Mouse (Mus musculus) hindbrain, postnatal 0 days (tissue): ENCODE measurements around the gene Syce1. TPM values are rescaled to one million over a fixed set of nuclear protein-coding genes. Genes with fewer than 3 reads are reported as not detected.
A peak's percentile ranks its signal among the peaks of the same experiment; 100 is the strongest.

Source experiments
- ATAC-seq: fragments of 200-750 bp; cut with Nextera tagmentation; 2 replicates; pipeline ENCODE4 v1.8.0; 2017; ENCODE audit warnings: mild to moderate bottlenecking, moderate TSS enrichment, moderate library complexity
- DNase-seq: peaks from one replicate; pipeline ENCODE4 v3.0.0-alpha.2; 2015; ENCODE audit warnings: low spot score
- H3K27ac ChIP-seq: fragments of 300-500 bp; sonication (generic); 2 replicates; pipeline ENCODE4 v1.5.1; 2014; ENCODE audit warnings: mild to moderate bottlenecking
- H3K27me3 ChIP-seq: fragments of 300-500 bp; sonication (generic); 2 replicates; pipeline ENCODE4 v1.6.1; 2014; ENCODE audit warnings: low read length, mixed read lengths; ENCODE audit not compliant: insufficient read depth
- H3K36me3 ChIP-seq: fragments of 300-500 bp; sonication (generic); 2 replicates; pipeline ENCODE4 v1.6.1; 2014; ENCODE audit warnings: low read length, mixed read lengths; ENCODE audit not compliant: insufficient read depth
- H3K4me1 ChIP-seq: fragments of 300-500 bp; sonication (generic); 2 replicates; pipeline ENCODE4 v1.6.1; 2014; ENCODE audit warnings: antibody characterized with exemption, low read length, mixed read lengths; ENCODE audit not compliant: insufficient read depth
- H3K4me2 ChIP-seq: fragments of 300-500 bp; sonication (generic); 2 replicates; pipeline ENCODE4 v1.6.1; 2014; ENCODE audit warnings: low read depth, mild to moderate bottlenecking, low read length, moderate library complexity, mixed read lengths
- H3K4me3 ChIP-seq: fragments of 300-500 bp; sonication (generic); 2 replicates; pipeline ENCODE4 v1.5.1; 2014; ENCODE audit warnings: low read length
- H3K9ac ChIP-seq: fragments of 300-500 bp; sonication (generic); replicated peaks from 2 replicates; pipeline ENCODE4 v1.6.1; 2014; ENCODE audit warnings: mild to moderate bottlenecking, low read length, moderate library complexity, mixed read lengths
- H3K9me3 ChIP-seq: fragments of 300-500 bp; sonication (generic); 2 replicates; pipeline ENCODE4 v1.6.1; 2016; ENCODE audit warnings: low read length, mixed read lengths
- CTCF ChIP-seq: IDR thresholded peaks from 2 replicates; pipeline ENCODE4 v1.5.1; 2016; ENCODE audit warnings: antibody characterized with exemption, control low read depth, low read depth
- WGBS: fragments of 180-500 bp; shearing (Covaris S2); extraction: QIAGEN DNeasy Blood & Tissue Kit; methylation state at CpG from one replicate; pipeline ENCODE4 v1.1.7; 2014; 5-methylcytosine and 5-hydroxymethylcytosine counted together
- polyA plus RNA-seq: library from polyadenylated mRNA; unstranded; fragments of >200 nt; fragmentation: Nextera tagmentation; extraction: Ambion mirVana; gene quantifications from 2 replicates; pipeline ENCODE4 v1.2.1, GENCODE M21; 2015
- total RNA-seq: library from RNA; depleted of rRNA; stranded (reverse); fragments of >200 nt; gene quantifications from 2 replicates; pipeline ENCODE4 v1.2.3, GENCODE M21; 2014

Gene Syce1
- total and polyA plus RNA-seq, 2 experiments from 2014 or later, result 0.68 TPM; not detected in 1

GRCm38 (mm10) chr7:140828171-140828881 lies 40.7 kb upstream of the Syce1 start:
- Histone ChIP-seq H3K4me3 (no peak overlapping the region), H3K4me2 (no peak overlapping the region), H3K9ac (no peak overlapping the region), H3K4me1 (no peaks in the 10 kb centered on the region), H3K27me3 (no peaks in the 10 kb centered on the region), H3K36me3 (no peaks in the 10 kb centered on the region), H3K27ac (no peak overlapping the region; the same call in 1 of the 2 replicates), H3K9me3 (no peaks in the 10 kb centered on the region)
- ATAC-seq, result peak; percentile 87
- peak; percentile 79 for DNase-seq
- 35% methylated on average over 8 of the region's 8 CpGs for WGBS
- peak; percentile 87 for TF ChIP-seq CTCF

- H3K4me1 ChIP-seq, result peaks cover 5% of the 10 kb centered on the region; the same call in 1 of the 2 replicates
- no peak overlapping the region for H3K27ac ChIP-seq
- DNase-seq, result no peak
- H3K4me3 ChIP-seq, result no peak overlapping the region
- no peaks in the 10 kb centered on the region for H3K9me3 ChIP-seq
- no peak overlapping the region for H3K9ac ChIP-seq
- whole genome bisulfite sequencing, result 90% methylated on average over 4 of the region's 4 CpGs
- H3K36me3 ChIP-seq, result no peaks in the 10 kb centered on the region
- no peak overlapping the region for H3K4me2 ChIP-seq
- TF ChIP-seq CTCF, result no peak
- no peaks in the 10 kb centered on the region for H3K27me3 ChIP-seq
- ATAC-seq, result no peak
These were observed 35.1 kb upstream of the Syce1 start for GRCm38 (mm10) chr7:140822731-140823130.

- under 1% methylated on average over 21 of the region's 21 CpGs for WGBS
- H3K27me3 ChIP-seq, result no peaks in the 10 kb centered on the region
- H3K9ac ChIP-seq, result peak within 1 kb of the TSS; percentile 76
- H3K4me2 ChIP-seq, result peak within 1 kb of the TSS; percentile 67
- H3K4me1 ChIP-seq, result peaks cover 5% of the 10 kb centered on the region; the same call in 1 of the 2 replicates
- DNase-seq (peak; percentile 94), ATAC-seq (peak; percentile 91)
- no peak for TF ChIP-seq CTCF
- H3K27ac ChIP-seq, result peak within 1 kb of the TSS; percentile 95
- H3K36me3 ChIP-seq, result no peaks in the 10 kb centered on the region
- H3K9me3 ChIP-seq, result no peaks in the 10 kb centered on the region
- H3K4me3 ChIP-seq, result peak within 1 kb of the TSS; percentile 59
These were observed 34.1 kb upstream of the Syce1 start, which contains the start of gene Zfp941 for GRCm38 (mm10) chr7:140821653-140822329. Gene Zfp941, minus strand, starts transcription at chr7:140822178.

GRCm38 (mm10) chr7:140821305-140821652 lies 33.6 kb upstream of the Syce1 start:
- Histone ChIP-seq H3K4me3 (peak overlapping the region; percentile 59), H3K27ac (peak overlapping the region; percentile 95), H3K9ac (peak overlapping the region; percentile 76; the same call in 1 of the 2 replicates), H3K36me3 (no peaks in the 10 kb centered on the region), H3K27me3 (no peaks in the 10 kb centered on the region), H3K4me2 (peak overlapping the region; percentile 67), H3K9me3 (no peaks in the 10 kb centered on the region), H3K4me1 (peaks cover 5% of the 10 kb centered on the region; the same call in 1 of the 2 replicates)
- ATAC-seq, result peak; percentile 49
- no peak for DNase-seq
- TF ChIP-seq CTCF, result no peak
- 45% methylated on average over 5 of the region's 5 CpGs for WGBS

GRCm38 (mm10) chr7:140820173-140820572 lies 32.5 kb upstream of the Syce1 start:
- H3K27me3 ChIP-seq, result no peaks in the 10 kb centered on the region
- H3K36me3 ChIP-seq, result no peaks in the 10 kb centered on the region
- H3K4me2 ChIP-seq, result peak overlapping the region; percentile 67
- 0 out of 2 replicates have a peak overlapping the region, but pooled peaks have one; percentile 4 for H3K4me3 ChIP-seq
- DNase-seq (peak; percentile 68), ATAC-seq (peak; percentile 57; the same call in 1 of the 2 replicates)
- H3K4me1 ChIP-seq, result peaks cover 5% of the 10 kb centered on the region; the same call in 1 of the 2 replicates
- no peak for TF ChIP-seq CTCF
- H3K27ac ChIP-seq, result no peak overlapping the region
- no peak overlapping the region for H3K9ac ChIP-seq
- 37% methylated on average over 4 of the region's 4 CpGs for WGBS
- H3K9me3 ChIP-seq, result no peaks in the 10 kb centered on the region

- no peaks in the 10 kb centered on the region for H3K27me3 ChIP-seq
- no peak overlapping the region for H3K27ac ChIP-seq
- DNase-seq (no peak), ATAC-seq (no peak)
- no peak overlapping the region for H3K4me2 ChIP-seq
- no peaks in the 10 kb centered on the region for H3K9me3 ChIP-seq
- no peaks in the 10 kb centered on the region for H3K4me1 ChIP-seq
- TF ChIP-seq CTCF, result no peak
- WGBS, result 85% methylated on average over 12 of the region's 12 CpGs
- H3K36me3 ChIP-seq, result peaks cover 7% of the 10 kb centered on the region; the same call in 1 of the 2 replicates
- H3K4me3 ChIP-seq, result no peak overlapping the region
- H3K9ac ChIP-seq, result no peak overlapping the region
These were observed 25.2 kb upstream of the Syce1 start for GRCm38 (mm10) chr7:140812850-140813249.
